Mouse (Mus musculus) MEL (cell line): ENCODE measurements around the gene Tulp1.

Experiments used
- HCFC1 ChIP-seq: IDR thresholded peaks from 2 replicates; pipeline ENCODE4 v1.6.1; 2012; ENCODE audit warnings: low read depth, mild to moderate bottlenecking, inconsistent platforms, low read length, improper control_type of control experiment, moderate library complexity
- MAZ ChIP-seq: IDR thresholded peaks from 2 replicates; pipeline ENCODE4 v1.6.1; 2012; ENCODE audit warnings: low read depth, mild to moderate bottlenecking, inconsistent platforms, low read length, improper control_type of control experiment
- MYC ChIP-seq: IDR thresholded peaks from 2 replicates; pipeline ENCODE4 v1.6.1; 2011; ENCODE audit warnings: low read depth, mild to moderate bottlenecking, low read length, improper control_type of control experiment, moderate library complexity
- NELFE ChIP-seq: IDR thresholded peaks from 2 replicates; pipeline ENCODE4 v1.6.1; 2011; ENCODE audit warnings: low read depth, low read length, improper control_type of control experiment
- USF2 ChIP-seq, 2 experiments: IDR thresholded peaks; 2 replicates each; pipeline ENCODE4 v1.6.1; 2011 to 2012; ENCODE audit warnings: improper control_type of control experiment in 2 of 2, low read length in 2 of 2, borderline replicate concordance in 1 of 2, inconsistent platforms in 1 of 2, low read depth in 1 of 2, mild to moderate bottlenecking in 1 of 2; ENCODE audit not compliant: insufficient read depth in 1 of 2

DNA sequence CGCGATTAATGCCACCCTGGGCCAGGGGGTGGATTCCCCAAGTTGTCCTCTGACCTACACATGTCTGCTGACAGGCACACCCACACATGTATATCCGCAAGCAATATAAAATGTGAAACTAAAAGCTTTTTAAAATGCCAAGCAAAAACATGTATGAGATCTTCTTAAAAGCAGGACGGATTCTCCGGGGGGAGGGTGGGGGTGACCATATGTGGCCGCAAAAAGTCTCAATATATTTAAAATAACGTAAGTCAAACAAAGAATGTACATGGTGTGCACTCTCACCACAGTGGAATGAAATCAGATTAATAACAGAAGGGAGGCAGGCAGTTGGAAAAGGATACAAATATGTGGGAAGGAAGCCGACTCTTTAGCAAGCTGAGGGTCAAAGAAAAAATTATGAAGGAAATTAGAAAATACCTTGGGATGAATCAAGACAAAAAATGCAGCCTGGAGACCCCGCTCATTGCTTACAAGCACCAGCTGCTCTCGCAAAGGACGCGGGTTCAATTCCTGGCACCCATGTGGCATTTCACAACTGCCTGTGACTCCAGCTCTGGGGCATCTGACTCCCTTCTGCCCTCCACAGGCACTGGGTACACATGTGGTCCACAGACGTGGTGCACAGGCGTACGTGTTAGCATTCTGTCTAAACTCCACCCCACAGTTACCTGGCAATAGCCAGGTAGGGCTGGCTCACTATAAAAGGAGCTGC is 29.2 kb upstream of the Tulp1 start:
- no peak for TF ChIP-seq USF2 (IDR thresholded peaks at IDR 0.05; ENCODE audit: borderline replicate concordance in 1 of 2, insufficient read depth in 1 of 2, low read depth in 1 of 2, low read length in 2 of 2)
- TF ChIP-seq HCFC1: no peak
- no peak for TF ChIP-seq MAZ
- no peak for TF ChIP-seq NELFE
- TF ChIP-seq MYC: no peak
